Mouse (Mus musculus): ENCODE measurements around the gene Snx17.
A peak's percentile ranks its signal among the peaks of the same experiment; 100 is the strongest.

Snx17 gene

GRCm38 (mm10) chr5:31192939-31193630 lies at the start of gene Snx17, which contains the start of gene Eif2b4:
TSS of gene Snx17 (plus strand) at chr5:31193227.
TSS of gene Eif2b4 (minus strand) at chr5:31193430.
- peak; percentile 98 to 99 for DNase-seq (ENCODE audit: low spot score in 2 of 2)

GRCm38 (mm10) chr5:31149781-31150180 lies 43.2 kb upstream of the Snx17 start:
- no peak for DNase-seq (ENCODE audit: low spot score in 2 of 2)

- DNase-seq (ENCODE audit: low spot score in 2 of 2), result no peak
These were observed 41.3 kb upstream of the Snx17 start for GRCm38 (mm10) chr5:31151746-31152145.

- no peak for DNase-seq (ENCODE audit: low spot score in 2 of 2)
These were observed 39.4 kb upstream of the Snx17 start for GRCm38 (mm10) chr5:31153516-31154151.

GRCm38 (mm10) chr5:31154152-31154553 lies 38.9 kb upstream of the Snx17 start, which contains the start of gene Mpv17:
TSS of gene Mpv17 (minus strand) at chr5:31154251.
- peak; percentile 65 to 71 for DNase-seq (ENCODE audit: low spot score in 2 of 2)

GRCm38 (mm10) chr5:31162462-31162861 lies 30.6 kb upstream of the Snx17 start:
- DNase-seq (ENCODE audit: low spot score in 2 of 2), result no peak

- DNase-seq (ENCODE audit: low spot score in 2 of 2), result no peak
These were observed 28.1 kb upstream of the Snx17 start for GRCm38 (mm10) chr5:31164878-31165277.

GRCm38 (mm10) chr5:31168630-31169029 lies 24.4 kb upstream of the Snx17 start:
- no peak for DNase-seq (ENCODE audit: low spot score in 2 of 2)

- no peak for DNase-seq (ENCODE audit: low spot score in 2 of 2)
These were observed 13.7 kb upstream of the Snx17 start for GRCm38 (mm10) chr5:31179301-31179765.

GRCm38 (mm10) chr5:31179766-31180630 lies 13.0 kb upstream of the Snx17 start, which contains the start of the genes Gm29609 and Gtf3c2:
TSS of gene Gm29609 (minus strand) at chr5:31179911.
TSS of gene Gtf3c2 (minus strand) at chr5:31180144.
- peak; percentile 95 to 97 for DNase-seq (ENCODE audit: low spot score in 2 of 2)

- no peak for DNase-seq (ENCODE audit: low spot score in 2 of 2)
These were observed 11.8 kb upstream of the Snx17 start for GRCm38 (mm10) chr5:31181183-31181770.

GRCm38 (mm10) chr5:31183678-31184077 lies 9.3 kb upstream of the Snx17 start:
- no peak for DNase-seq (ENCODE audit: low spot score in 2 of 2)

GRCm38 (mm10) chr5:31188223-31188840 lies 4.7 kb upstream of the Snx17 start:
- DNase-seq (ENCODE audit: low spot score in 2 of 2), result no peak

- no peak for DNase-seq (ENCODE audit: low spot score in 2 of 2)
These were observed 2.8 kb upstream of the Snx17 start for GRCm38 (mm10) chr5:31190201-31190600.

- no peak for DNase-seq (ENCODE audit: low spot score in 2 of 2)
These were observed 735 bp upstream of the Snx17 start for GRCm38 (mm10) chr5:31192045-31192938.

GRCm38 (mm10) chr5:31193631-31194281 lies 729 bp downstream of the Snx17 start:
- no peak for DNase-seq (ENCODE audit: low spot score in 2 of 2)

GRCm38 (mm10) chr5:31194486-31195485 lies 1.8 kb downstream of the Snx17 start:
- no peak for DNase-seq (ENCODE audit: low spot score in 2 of 2)

GRCm38 (mm10) chr5:31195671-31196070 lies 2.6 kb downstream of the Snx17 start:
- DNase-seq (ENCODE audit: low spot score in 2 of 2), result no peak
